Mouse (Mus musculus): ENCODE results near the gene Zc3h10. TPM values are rescaled to one million over a fixed set of nuclear protein-coding genes. Genes with fewer than 3 reads are reported as not detected.
"Not testable (repeated sequence)": the region's sequence is repeated elsewhere in the genome, so short reads cannot be mapped to it uniquely, and the experiment has no call there.

Gene Zc3h10
- total RNA-seq, 2 experiments from 2014 or later: 5.6 to 10.2 TPM

DNA sequence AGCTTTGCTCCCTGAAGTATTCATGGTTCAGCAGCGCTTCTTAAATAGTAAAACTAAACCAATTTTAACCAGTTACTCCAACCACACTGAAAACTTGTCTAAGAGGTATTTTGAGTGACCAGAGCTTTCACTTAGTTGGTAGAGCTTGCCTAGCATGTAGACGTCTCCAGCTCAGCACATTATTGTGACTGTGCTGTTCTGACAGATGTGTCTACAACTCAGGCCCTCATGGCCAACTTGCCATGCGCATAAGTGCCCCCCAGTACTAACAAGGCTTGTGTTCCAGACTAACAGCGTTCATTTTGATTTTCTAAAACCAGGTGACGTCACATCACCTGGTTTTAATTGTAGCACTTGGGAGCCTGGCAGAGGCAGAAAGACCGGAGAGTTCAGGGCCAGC is 9.4 kb upstream of the Zc3h10 start:
- ATAC-seq (replicated peaks; ENCODE audit: low FRiP score, low TSS enrichment, poor library complexity, severe bottlenecking): no peak

DNA sequence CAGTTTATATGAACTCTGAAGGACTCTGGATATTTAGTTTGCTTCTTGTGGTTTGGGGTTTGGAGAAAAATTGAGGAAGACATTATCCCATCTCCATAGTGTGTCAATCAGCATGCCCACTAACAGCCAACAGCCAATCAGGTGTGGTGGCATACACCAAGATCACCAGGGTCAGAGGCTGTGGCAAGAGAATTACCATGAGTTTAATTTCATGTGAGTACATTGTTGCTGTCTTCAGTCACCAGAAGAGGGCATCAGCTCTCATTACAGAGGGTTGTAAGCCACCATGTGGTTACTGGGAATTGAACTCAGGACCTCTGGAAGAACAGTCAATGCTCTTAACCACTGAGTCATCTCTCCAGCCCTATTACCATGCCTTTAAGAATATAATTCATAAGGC is 8.7 kb upstream of the Zc3h10 start:
- ATAC-seq (replicated peaks; ENCODE audit: low FRiP score, low TSS enrichment, poor library complexity, severe bottlenecking): peak; percentile 61

DNA sequence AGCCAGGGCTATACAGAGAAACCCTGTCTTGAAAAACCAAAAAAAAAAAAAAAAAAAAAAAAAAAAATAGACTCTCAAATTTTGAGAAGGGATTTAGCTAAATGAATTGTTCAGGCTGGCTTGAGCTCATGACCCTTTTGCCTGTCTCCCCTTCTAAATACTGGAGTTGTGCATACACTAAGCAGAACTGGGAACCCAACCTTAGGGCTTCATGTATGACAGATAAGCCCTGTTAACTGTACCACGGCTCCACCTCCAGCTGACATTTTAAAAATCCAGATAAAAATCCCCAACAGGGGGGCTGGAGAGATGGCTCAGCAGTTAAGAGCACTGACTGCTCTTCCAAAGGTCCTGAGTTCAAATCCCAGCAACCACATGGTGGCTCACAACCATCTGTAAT is 8.0 kb upstream of the Zc3h10 start:
- not testable (repeated sequence) for ATAC-seq (replicated peaks; ENCODE audit: low FRiP score, low TSS enrichment, poor library complexity, severe bottlenecking)

DNA sequence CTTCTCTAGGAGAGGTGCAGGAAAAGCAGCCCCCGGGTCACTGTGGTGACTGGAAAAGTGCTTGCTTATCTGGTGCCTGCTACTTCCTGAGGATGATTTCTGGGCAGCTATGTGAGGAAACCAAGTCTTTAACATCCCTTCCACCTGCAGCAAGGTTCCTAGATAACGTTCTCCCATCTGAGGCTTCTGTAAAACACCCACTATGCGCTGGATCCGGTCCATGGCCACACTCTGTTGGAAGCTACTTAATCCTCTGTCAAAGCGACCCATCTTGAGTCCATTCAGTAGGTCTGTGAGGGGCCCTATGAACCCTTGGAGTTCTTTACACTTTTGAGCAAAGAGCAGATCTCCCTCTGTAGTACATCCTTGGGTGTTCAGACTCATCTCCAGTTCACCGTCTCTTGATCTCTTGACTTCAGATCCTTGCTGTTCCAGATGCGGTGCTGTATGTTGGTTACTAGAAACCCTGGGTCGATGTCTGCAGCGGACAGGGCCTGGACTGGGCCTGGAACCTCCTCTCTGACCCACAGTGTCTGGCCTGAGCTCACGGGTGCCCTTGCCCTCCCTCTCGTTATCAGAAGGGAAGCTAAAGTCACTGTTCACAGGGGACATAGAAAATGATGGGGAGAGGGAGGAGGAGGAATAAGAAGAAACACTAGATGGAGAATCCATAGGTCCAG is 2.7 kb upstream of the Zc3h10 start:
- not testable (repeated sequence) for ATAC-seq (replicated peaks; ENCODE audit: low FRiP score, low TSS enrichment, poor library complexity, severe bottlenecking)

DNA sequence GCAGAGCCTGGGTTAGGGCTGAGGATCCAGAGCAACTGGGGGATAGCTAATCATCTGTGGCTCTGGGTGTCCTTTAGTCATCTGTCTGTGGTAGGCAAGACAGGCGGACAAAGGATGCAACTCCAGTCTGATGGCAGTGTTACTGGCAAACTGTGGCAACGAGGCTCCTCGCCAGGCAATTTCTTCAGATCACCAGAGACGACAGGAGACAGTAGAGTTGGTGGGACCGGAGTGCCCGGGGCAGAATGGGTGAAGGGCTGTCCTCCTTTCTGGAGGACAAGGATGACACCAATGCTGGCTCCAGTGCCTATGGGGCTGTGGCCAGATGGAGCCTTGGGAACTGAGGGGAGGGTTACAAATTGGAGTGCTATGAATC is 2.1 kb upstream of the Zc3h10 start:
- not testable (repeated sequence) for ATAC-seq (replicated peaks; ENCODE audit: low FRiP score, low TSS enrichment, poor library complexity, severe bottlenecking)

DNA sequence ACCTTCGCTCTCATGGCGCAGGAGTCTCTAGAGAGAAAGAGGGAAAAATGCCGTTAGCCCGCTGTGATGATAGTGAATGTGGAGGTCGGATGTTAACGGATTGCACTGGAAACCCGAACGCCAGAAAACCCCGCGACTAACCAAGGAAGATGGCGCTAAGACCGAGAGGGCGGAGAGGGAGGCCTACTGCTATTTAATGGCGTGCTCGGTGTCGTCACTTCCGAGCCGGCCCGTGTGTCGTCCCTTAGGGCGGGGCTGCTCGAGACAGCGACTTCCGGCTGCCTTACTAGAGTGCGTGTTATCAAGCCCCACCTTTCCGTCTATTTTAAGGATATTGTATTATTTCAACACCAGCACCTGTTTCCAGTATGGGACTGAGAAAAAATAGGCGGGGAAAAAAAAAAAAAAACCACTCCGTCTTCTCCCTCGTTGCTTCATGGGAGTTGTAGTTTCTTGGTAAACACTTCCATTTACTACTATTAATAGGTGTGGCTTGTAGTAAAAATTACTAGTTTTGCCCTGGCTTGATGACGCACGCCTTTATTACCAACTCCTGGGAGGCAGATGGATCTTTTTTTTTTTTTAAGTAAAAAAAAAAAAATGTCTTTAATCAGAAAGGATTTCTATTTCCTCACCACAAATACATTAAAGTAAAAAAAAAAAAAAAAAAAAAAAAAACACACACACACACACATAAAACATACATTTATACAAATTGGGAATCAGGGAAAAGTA is 1.5 kb upstream of the Zc3h10 start, which contains the start of gene Rpl41:
Gene Rpl41 (minus strand): TSS at position 359 of the 735 bp plus-strand sequence.
- peak; percentile 75 for ATAC-seq (replicated peaks; ENCODE audit: low FRiP score, low TSS enrichment, poor library complexity, severe bottlenecking)

DNA sequence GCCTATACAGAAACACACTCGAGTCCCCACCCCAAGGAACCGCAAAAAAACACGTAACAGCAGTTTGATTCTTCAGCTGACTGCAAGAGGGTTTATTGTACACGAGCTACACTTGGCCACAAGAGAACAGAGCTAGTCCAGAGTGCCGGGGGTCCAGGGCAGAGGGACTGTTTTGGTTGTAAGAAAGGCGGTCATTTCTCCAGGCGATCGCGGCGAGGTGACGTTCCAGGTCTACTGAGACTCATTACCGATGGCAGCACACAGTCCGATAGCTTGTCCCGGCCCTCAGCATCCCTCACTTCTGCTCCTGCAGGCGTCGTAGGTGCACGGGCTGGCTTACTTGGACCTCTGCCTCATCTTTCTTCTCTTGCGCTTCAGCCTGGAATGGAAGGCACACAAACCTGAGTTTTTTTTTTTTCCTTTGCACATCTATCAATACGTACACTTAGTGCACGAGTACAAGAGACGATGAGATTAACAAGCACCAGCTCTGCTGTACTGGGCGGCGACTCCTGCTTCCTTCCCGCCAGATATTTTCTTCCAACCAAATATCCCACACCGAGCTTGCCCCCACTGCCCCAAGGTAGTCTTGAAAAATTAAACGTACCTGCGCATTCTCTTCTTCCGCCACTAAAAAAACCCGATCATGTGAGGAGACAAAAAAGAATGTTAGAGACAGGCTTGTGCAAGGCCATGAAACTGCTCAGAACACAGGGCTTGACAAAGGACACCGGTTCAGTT is 647 bp upstream of the Zc3h10 start:
- not testable (repeated sequence) for ATAC-seq (replicated peaks; ENCODE audit: low FRiP score, low TSS enrichment, poor library complexity, severe bottlenecking)

DNA sequence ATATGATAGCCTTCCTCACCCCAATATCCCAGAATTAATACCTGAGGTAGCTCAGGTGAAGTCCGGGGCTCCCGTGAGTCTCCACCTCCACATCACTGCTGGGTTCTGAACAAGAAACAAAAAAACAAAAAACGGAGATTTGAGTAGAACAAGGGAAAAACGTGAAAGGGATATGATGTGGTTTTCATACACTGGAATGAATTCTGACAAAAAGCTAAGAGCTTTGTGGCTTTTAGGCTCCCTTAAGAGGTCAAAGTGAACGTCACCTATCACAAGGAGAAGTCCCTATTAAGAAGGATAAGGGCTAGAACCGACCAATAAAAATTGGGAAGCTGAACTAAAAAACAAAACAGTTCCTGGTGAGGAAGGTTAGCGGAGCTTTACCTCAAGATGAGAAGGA is 787 bp downstream of the Zc3h10 start:
- no peak for ATAC-seq (replicated peaks; ENCODE audit: low FRiP score, low TSS enrichment, poor library complexity, severe bottlenecking)

DNA sequence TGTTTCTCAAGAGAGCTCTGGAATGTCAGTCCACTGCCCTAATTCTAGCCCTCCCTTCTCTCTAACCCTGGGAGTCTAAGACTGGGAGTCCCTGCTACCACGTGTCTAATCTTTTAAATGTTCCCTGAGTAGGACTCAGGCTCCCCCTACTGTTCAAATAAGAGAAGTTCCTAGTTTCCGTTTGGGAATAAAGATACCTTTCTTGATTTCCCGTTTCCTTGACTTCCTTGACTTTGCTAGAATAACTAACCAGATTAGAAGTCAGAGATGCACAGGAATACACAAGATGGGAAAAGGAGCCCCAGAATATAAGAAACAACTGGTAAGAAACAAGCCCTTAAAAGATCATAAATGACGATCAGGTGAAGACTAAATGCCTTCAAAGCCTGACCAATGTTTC is 1.2 kb downstream of the Zc3h10 start:
- ATAC-seq (replicated peaks; ENCODE audit: low FRiP score, low TSS enrichment, poor library complexity, severe bottlenecking): no peak

DNA sequence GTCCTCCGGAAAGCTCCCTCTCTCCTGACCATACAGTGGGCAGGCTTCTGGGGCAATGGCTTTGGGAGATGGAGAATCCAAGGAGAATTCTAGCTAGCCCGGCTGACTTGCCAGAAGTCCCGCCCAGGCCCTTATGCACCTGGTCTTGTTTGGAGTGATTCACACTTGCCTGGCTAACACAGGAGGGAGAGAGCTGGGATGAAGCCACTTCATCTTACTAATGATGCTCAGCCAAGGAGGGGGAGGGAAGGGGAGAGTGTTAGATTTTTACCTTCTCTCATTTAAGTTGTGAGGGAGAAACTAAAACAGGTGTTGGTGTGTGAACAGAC is 2.0 kb downstream of the Zc3h10 start:
- ATAC-seq (replicated peaks; ENCODE audit: low FRiP score, low TSS enrichment, poor library complexity, severe bottlenecking): no peak

DNA sequence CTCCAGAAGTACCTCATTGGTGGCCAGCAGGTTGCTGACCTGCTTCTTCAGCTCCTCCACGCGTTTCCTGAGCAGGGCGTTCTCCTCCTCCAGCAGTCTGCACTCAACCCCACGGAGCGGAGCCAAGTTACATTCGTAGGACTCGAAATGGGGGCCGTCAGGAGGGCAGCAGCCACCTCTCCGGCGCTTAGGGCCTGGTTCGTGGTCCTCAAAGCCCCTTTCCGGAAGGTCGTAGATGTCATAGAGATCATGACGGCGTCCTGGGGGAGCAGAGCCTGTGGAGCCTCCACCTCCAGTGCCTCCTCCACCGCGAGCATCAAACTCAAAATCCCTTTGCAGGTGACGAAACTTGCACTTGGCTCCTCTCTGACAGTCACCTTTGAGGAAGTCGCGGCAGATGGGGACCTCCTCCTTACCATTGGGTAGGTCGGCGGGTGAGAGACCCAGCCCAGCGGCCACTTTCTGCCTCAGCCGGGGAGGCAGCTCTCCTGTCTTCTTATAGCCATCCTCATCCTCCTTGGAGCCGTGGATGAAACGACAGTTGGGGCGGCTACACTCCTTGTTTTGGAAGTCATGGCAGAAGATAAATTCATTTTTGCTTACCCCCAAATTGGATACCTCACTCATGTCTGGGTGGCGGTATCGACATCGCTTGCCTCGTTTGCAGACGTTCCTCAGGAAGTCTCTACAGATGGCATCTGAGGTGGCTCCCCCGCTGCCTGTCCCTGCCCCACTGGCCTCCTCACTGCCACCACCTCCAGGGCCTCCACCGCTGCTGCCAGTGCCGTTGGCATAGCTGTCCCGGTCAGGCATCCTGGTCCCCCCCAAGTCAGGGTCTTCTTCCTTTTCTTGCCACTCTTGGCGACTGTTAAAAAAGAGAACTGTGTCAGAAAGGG is 2.7 kb downstream of the Zc3h10 start:
- ATAC-seq (replicated peaks; ENCODE audit: low FRiP score, low TSS enrichment, poor library complexity, severe bottlenecking): no peak

DNA sequence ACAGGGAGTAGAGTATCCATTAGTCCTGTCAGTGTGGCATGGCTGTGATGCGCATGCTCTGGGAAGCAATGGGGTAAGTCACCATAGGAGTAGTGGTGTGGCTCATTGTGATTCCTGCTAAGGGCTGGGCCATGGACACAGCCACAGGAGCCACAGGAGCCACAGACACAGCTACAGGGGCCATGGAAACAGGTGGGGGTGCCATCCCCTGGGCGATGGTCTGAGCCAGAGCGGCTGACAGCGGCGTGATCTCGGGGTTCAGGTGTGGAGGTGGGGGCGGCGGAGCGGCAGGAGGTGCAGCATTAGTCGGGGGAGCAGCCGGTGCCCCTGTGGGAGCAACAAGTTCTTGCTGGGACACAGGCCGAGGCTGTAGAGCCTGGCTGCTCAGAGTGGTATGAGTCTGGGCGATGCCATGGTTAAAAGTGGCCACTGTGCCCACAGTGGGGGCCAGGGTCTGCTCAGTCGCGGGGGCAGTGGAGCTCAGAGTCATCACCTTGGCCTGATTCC is 3.4 kb downstream of the Zc3h10 start:
- ATAC-seq (replicated peaks; ENCODE audit: low FRiP score, low TSS enrichment, poor library complexity, severe bottlenecking): no peak

DNA sequence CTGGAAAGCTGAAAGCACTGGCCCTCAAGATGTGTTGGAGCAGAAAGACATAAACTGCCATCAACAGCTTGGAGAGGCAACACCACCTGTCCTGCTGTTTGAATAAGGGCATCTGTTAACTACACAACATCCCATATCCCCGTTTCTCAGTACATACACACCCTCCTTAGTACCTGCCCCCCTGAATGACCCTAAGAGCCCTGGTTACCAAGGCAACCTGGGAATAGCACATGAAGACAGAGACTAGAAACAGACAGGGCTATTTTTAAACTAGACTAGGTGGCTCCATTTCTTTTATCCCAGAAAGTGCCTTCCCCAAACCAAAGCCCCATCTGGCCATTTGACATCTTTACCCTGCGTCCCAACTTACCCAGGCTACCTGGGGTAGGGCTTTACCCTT is 4.5 kb downstream of the Zc3h10 start:
- no peak for ATAC-seq (replicated peaks; ENCODE audit: low FRiP score, low TSS enrichment, poor library complexity, severe bottlenecking)

DNA sequence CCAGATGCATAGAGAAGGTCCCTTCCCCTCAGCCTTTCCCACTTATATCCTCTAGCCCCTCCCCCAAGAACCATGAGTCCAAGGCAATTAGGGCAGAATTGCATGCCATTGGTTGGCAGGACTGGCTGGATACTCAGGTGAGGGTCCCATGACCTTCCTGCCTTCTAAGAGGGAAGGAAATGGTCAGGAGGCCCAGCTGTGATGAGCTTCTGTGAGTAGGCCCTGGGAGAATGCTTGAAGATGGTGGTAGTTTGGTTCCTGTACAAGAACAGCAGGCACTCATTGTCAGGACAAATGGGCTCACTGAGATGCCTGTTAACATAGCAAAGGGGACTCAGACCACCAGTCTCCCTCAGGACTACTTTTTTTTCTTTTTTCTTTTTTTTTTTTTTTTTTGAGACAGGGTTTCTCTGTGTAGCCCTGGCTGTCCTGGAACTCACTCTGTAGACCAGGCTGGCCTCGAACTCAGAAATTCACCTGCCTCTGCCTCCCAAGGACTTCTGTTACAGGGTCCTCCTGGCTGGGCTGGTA is 9.2 kb downstream of the Zc3h10 start:
- ATAC-seq (replicated peaks; ENCODE audit: low FRiP score, low TSS enrichment, poor library complexity, severe bottlenecking): no peak

DNA sequence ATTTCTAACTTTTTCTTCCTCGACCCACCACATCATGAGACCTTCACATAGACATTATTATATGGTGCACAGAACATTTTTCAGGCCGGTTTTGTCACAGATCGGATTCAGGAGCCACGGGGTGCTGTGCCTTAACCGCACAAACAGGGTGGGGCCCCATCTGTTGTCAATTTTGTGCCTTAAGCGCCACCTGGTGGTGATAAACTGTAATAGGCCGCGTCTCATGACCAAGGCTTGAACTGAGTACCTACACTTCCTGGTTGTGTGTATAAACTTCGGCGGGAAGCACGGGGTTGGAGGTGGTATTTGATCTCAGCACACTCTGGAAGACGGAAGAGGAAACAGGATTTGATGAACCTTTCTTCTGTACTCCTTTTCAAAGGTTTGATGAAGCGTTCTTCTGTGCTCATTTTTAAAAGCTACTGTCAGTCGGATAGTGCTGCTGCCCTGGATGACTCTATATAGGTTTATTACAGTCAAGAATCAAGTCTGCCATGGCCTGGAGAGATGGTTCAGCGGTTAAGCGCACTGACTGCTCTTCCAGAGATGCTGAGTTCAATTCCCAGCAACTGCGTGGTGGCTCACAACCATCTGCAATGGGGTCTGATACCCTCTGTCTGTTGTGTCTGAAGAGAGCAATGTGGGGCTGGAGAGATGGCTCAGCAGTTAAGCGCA is 11.2 kb downstream of the Zc3h10 start:
- ATAC-seq (replicated peaks; ENCODE audit: low FRiP score, low TSS enrichment, poor library complexity, severe bottlenecking): peak; percentile 97

DNA sequence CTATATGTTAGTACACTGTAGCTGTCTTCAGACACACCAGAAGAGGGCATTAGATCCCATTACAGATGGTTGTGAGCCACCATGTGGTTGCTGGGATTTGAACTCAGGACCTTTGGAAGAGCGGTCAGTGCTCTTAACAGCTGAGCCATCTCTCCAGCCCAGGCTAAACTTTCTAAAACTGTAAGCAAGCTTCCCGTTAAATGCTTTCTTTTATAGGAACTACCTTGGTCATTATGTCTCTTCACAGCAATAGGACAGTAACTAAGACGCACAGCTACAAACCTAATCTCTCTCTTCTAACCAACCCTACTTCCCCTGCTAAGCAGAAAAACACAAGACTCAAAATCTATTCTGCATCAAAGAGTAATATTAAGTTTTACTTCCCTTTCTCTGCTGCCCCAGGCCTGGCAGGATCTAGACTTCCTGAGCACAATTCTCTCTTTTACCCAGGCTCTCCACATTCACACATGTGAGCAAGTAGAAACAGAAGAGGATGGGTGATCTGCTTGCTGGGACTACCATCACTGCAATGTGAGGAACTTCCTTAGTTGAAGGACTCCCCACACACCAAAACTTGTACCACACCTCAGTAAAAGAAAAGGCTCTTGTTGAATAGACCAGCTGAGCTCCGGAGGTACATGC is 11.8 kb downstream of the Zc3h10 start:
- peak; percentile 41 for ATAC-seq (replicated peaks; ENCODE audit: low FRiP score, low TSS enrichment, poor library complexity, severe bottlenecking)

DNA sequence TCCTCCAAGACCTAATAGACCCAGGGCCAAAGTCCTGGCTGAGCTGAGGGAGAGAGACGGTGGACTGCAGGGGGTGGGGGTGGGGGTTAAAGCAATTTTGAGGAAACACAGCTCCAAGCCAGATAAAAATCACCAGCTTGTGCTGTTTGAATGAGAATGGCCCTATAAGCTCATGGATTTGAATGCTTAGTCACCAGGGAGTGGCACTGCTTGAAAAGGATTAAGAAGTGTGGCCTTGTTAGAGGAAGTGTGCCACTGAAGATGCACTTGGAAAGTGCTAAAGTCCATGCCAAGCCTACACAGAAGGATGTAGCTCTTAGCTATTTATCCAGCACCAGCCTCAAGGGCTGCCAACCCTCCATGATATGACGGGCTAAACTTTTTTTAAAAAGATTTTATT is 12.4 kb downstream of the Zc3h10 start:
- ATAC-seq (replicated peaks; ENCODE audit: low FRiP score, low TSS enrichment, poor library complexity, severe bottlenecking): no peak
